Mouse (Mus musculus): ENCODE measurements around the gene Hs6st1. TPM values are rescaled to one million over a fixed set of nuclear protein-coding genes. Genes with fewer than 3 reads are reported as not detected.

The Hs6st1 gene
- polyA plus RNA-seq, 1 experiment from 2014 or later, result 23.6 TPM

GRCm38 (mm10) chr1:36044288-36044687 lies 23.9 kb upstream of the Hs6st1 start:
- no peak overlapping the region for H3K4me2 ChIP-seq (ENCODE audit: low read length)
- H3K27ac ChIP-seq, result no peak overlapping the region
- no peak overlapping the region for H3K4me3 ChIP-seq (replicated peaks; ENCODE audit: low read depth, low read length)
- DNase-seq (ENCODE audit: low spot score) (no peak), ATAC-seq (replicated peaks; ENCODE audit: low FRiP score, low read depth) (no peak)
- H3K36me3 ChIP-seq (ENCODE audit: insufficient read depth, low read length), result no peaks in the 10 kb centered on the region
- H3K9ac ChIP-seq (ENCODE audit: low read depth, low read length), result no peak overlapping the region
- WGBS, result 93% methylated on average over 4 of the region's 4 CpGs
- no peaks in the 10 kb centered on the region for H3K9me3 ChIP-seq (replicated peaks; ENCODE audit: low read length)
- no peaks in the 10 kb centered on the region for H3K4me1 ChIP-seq (replicated peaks; ENCODE audit: insufficient read depth, low read length)
- TF ChIP-seq CTCF (IDR thresholded peaks at IDR 0.05; ENCODE audit: low read depth), result no peak
- no peaks in the 10 kb centered on the region for H3K27me3 ChIP-seq (ENCODE audit: insufficient read depth, low read length)

DNA sequence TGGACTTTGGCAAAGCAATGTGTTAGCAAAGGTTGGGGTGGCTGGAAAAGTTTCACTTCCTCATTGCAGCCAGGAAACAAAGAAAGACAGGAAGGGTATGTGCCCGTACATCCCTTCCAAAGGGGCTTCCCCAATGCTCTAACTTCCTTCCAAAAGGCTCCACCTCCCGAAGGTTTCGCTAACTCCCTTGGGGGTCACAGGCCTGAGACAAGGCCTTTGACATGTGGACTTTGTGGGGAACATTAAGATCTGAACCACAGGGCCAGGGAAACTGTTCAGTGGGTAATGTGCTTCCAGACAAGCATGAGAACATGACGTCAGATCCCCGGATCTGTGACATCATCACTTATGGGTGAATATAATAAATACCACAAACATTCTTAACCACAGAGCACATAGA lies 15.5 kb upstream of the Hs6st1 start:
- ATAC-seq (replicated peaks; ENCODE audit: low FRiP score, low read depth) (no peak), DNase-seq (ENCODE audit: low spot score) (no peak)
- Histone ChIP-seq H3K27ac (no peak overlapping the region), H3K9me3 (replicated peaks; ENCODE audit: low read length) (no peaks in the 10 kb centered on the region), H3K4me3 (replicated peaks; ENCODE audit: low read depth, low read length) (no peak overlapping the region), H3K36me3 (ENCODE audit: insufficient read depth, low read length) (no peaks in the 10 kb centered on the region), H3K27me3 (ENCODE audit: insufficient read depth, low read length) (no peaks in the 10 kb centered on the region), H3K4me2 (ENCODE audit: low read length) (no peak overlapping the region), H3K9ac (ENCODE audit: low read depth, low read length) (no peak overlapping the region), H3K4me1 (replicated peaks; ENCODE audit: insufficient read depth, low read length) (no peaks in the 10 kb centered on the region)
- WGBS, result 87% methylated on average over 5 of the region's 5 CpGs
- TF ChIP-seq CTCF (IDR thresholded peaks at IDR 0.05; ENCODE audit: low read depth), result no peak

DNA sequence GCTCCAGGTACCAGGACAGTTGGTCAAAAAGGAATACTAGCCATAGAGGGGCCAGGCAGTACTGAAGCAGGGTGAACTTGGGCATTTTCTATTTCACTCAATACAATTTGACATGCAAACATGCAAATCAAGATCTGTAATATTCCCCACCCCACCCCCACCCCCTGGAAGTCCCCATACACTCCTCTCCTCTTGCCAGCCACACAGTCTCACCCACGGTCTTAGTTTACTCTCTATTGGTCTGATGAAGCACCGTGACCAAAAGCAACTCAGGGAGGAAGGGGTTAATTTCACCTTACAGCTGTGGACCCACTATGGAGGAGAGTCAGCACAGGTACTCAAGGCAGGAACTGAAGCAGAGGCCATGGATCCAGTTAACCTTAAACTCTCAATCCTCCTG lies 14.6 kb upstream of the Hs6st1 start:
- Histone ChIP-seq H3K4me3 (replicated peaks; ENCODE audit: low read depth, low read length) (no peak overlapping the region), H3K9me3 (replicated peaks; ENCODE audit: low read length) (no peaks in the 10 kb centered on the region), H3K4me2 (ENCODE audit: low read length) (no peak overlapping the region), H3K4me1 (replicated peaks; ENCODE audit: insufficient read depth, low read length) (no peaks in the 10 kb centered on the region), H3K9ac (ENCODE audit: low read depth, low read length) (no peak overlapping the region), H3K27me3 (ENCODE audit: insufficient read depth, low read length) (no peaks in the 10 kb centered on the region), H3K36me3 (ENCODE audit: insufficient read depth, low read length) (no peaks in the 10 kb centered on the region), H3K27ac (no peak overlapping the region)
- WGBS, result 89% methylated on average over 2 of the region's 2 CpGs
- DNase-seq (ENCODE audit: low spot score) (no peak), ATAC-seq (replicated peaks; ENCODE audit: low FRiP score, low read depth) (no peak)
- TF ChIP-seq CTCF (IDR thresholded peaks at IDR 0.05; ENCODE audit: low read depth), result no peak

GRCm38 (mm10) chr1:36054182-36054966 lies 13.8 kb upstream of the Hs6st1 start:
- WGBS, result 77% methylated on average over 9 of the region's 9 CpGs
- H3K4me1 ChIP-seq (replicated peaks; ENCODE audit: insufficient read depth, low read length), result no peaks in the 10 kb centered on the region
- H3K36me3 ChIP-seq (ENCODE audit: insufficient read depth, low read length), result no peaks in the 10 kb centered on the region
- ATAC-seq (replicated peaks; ENCODE audit: low FRiP score, low read depth) (no peak), DNase-seq (ENCODE audit: low spot score) (no peak)
- no peaks in the 10 kb centered on the region for H3K27me3 ChIP-seq (ENCODE audit: insufficient read depth, low read length)
- no peak overlapping the region for H3K9ac ChIP-seq (ENCODE audit: low read depth, low read length)
- TF ChIP-seq CTCF (IDR thresholded peaks at IDR 0.05; ENCODE audit: low read depth), result no peak
- no peak overlapping the region for H3K4me3 ChIP-seq (replicated peaks; ENCODE audit: low read depth, low read length)
- H3K9me3 ChIP-seq (replicated peaks; ENCODE audit: low read length), result no peaks in the 10 kb centered on the region
- no peak overlapping the region for H3K27ac ChIP-seq
- H3K4me2 ChIP-seq (ENCODE audit: low read length), result no peak overlapping the region

DNA sequence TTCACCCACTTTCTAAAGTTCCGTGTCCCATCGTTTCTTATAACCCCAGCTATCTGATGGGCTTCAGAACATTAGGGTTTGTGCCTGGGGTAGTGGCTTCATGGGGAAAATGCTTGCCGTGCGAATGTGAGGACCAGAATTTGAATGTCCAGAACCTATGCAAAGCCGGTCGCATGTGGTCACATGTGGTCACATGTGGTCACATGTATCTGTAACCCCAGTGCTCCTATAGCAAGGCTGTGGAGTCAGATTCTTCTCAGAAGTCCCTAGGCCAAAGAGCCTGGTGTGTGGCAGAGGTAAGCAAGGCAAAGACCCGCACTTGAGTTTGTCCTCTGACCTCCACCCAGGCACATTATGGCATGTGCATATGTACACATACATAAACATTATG lies 13.2 kb upstream of the Hs6st1 start:
- no peak for ATAC-seq (replicated peaks; ENCODE audit: low FRiP score, low read depth)
- H3K4me1 ChIP-seq (replicated peaks; ENCODE audit: insufficient read depth, low read length), result no peaks in the 10 kb centered on the region
- no peak overlapping the region for H3K4me3 ChIP-seq (replicated peaks; ENCODE audit: low read depth, low read length)
- H3K27ac ChIP-seq, result no peak overlapping the region
- H3K36me3 ChIP-seq (ENCODE audit: insufficient read depth, low read length), result no peaks in the 10 kb centered on the region
- H3K4me2 ChIP-seq (ENCODE audit: low read length), result no peak overlapping the region
- H3K9ac ChIP-seq (ENCODE audit: low read depth, low read length), result no peak overlapping the region
- no peak for TF ChIP-seq CTCF (IDR thresholded peaks at IDR 0.05; ENCODE audit: low read depth)
- DNase-seq (ENCODE audit: low spot score), result no peak
- no peaks in the 10 kb centered on the region for H3K27me3 ChIP-seq (ENCODE audit: insufficient read depth, low read length)
- no peaks in the 10 kb centered on the region for H3K9me3 ChIP-seq (replicated peaks; ENCODE audit: low read length)
- 85% methylated on average over 7 of the region's 7 CpGs for WGBS

DNA sequence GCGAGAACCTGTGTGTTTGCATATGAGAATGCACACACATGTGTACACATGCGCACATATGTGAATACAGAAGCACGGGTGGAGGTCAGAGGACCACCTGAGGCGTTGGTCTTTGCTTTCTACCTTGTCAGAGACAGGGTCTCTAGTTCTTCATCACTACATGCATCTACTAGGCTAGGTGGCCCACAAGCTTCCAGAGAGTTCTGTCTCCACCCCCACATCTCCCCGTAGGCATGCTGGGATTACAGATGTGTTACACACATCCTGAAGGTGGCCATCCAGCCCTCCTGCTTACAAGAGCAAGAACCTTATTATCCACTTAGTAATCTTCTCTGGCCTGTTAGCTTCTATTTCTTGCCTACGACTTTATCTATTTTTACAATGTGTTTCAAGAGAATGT lies 8.8 kb upstream of the Hs6st1 start:
- Histone ChIP-seq H3K27me3 (ENCODE audit: insufficient read depth, low read length) (no peaks in the 10 kb centered on the region), H3K9ac (ENCODE audit: low read depth, low read length) (no peak overlapping the region), H3K27ac (no peak overlapping the region), H3K9me3 (replicated peaks; ENCODE audit: low read length) (no peaks in the 10 kb centered on the region), H3K4me3 (replicated peaks; ENCODE audit: low read depth, low read length) (no peak overlapping the region), H3K36me3 (ENCODE audit: insufficient read depth, low read length) (no peaks in the 10 kb centered on the region), H3K4me1 (replicated peaks; ENCODE audit: insufficient read depth, low read length) (0 out of 2 replicates have a peak, but pooled peaks cover 3% of the 10 kb centered on the region), H3K4me2 (ENCODE audit: low read length) (no peak overlapping the region)
- DNase-seq (ENCODE audit: low spot score) (no peak), ATAC-seq (replicated peaks; ENCODE audit: low FRiP score, low read depth) (no peak)
- WGBS, result 86% methylated on average over 6 of the region's 6 CpGs
- TF ChIP-seq CTCF (IDR thresholded peaks at IDR 0.05; ENCODE audit: low read depth), result no peak

Data from kidney, postnatal 0 days (tissue).